Comparison of ENCODE assay signal across 17 mouse cellular contexts in genomic region chr12:17725592-17725991, GRCm38 (mm10). TPM values are rescaled to one million over a fixed set of nuclear protein-coding genes. Genes with fewer than 3 reads are reported as not detected.
A peak's percentile ranks its signal among the peaks of the same experiment; 100 is the strongest.
DNase-seq lines count a peak whose midpoint lies in the region; ATAC-seq and TF ChIP-seq lines count a peak whose summit lies in the region.
"Had no signal": no experiment of that assay in that cellular context is flagged by ENCODE, and none has a peak within 500 bp of the region (broad histone marks: within the 10 kb centered on the region; RNA-seq: fewer than 3 reads in every experiment).

No protein-coding gene starts in this region.

- no peak overlapping the region for H3K9ac ChIP-seq in lung, embryonic 14.5 days
- H3K9ac ChIP-seq in intestine, postnatal 0 days (ENCODE audit: low read depth, low read length): no peak overlapping the region
- H3K9ac ChIP-seq: embryonic facial prominence, embryonic 15.5 days; hindbrain, embryonic 14.5 days had no signal

- no peak overlapping the region for H3K4me2 ChIP-seq in lung, embryonic 14.5 days
- peak overlapping the region; percentile 17; the same call in 1 of the 2 replicates for H3K4me2 ChIP-seq in intestine, postnatal 0 days (replicated peaks; ENCODE audit: low read depth)
- H3K4me2 ChIP-seq: embryonic facial prominence, embryonic 15.5 days; hindbrain, embryonic 14.5 days had no signal

- peaks cover 100% of the 10 kb centered on the region for H3K79me2 ChIP-seq in macrophage (ENCODE audit: inconsistent target)

- no peak for DNase-seq in lung, embryonic 14.5 days
- DNase-seq in lung, postnatal 10 days: no peak
- no peak for DNase-seq in embryonic facial prominence, embryonic 10.5 days (ENCODE audit: low spot score)
- no peak for DNase-seq in yolk sac, embryonic 10.5 days (ENCODE audit: low spot score)
- no peak for DNase-seq in cerebellum, postnatal 25 days
- DNase-seq: cerebellum, adult 18-20 months; gastrocnemius, adult 2 months; kidney, adult 8-10 months; lung, adult 2 months; midbrain, embryonic 14.5 days; right cerebral cortex, postnatal 14 days had no signal

- peak overlapping the region; percentile 12; the same call in 1 of the 2 replicates for H3K27ac ChIP-seq in lung, embryonic 14.5 days (ENCODE audit: low read depth)
- H3K27ac ChIP-seq in embryonic facial prominence, embryonic 10.5 days (replicated peaks): peak overlapping the region; percentile 4; the same call in 1 of the 2 replicates
- H3K27ac ChIP-seq in intestine, postnatal 0 days (ENCODE audit: low read depth, low read length): peak overlapping the region; percentile 77
- peak overlapping the region; percentile 65; the same call in 1 of the 2 replicates for H3K27ac ChIP-seq in macrophage
- H3K27ac ChIP-seq: embryonic facial prominence, embryonic 15.5 days; gastrocnemius, adult 2 months; hindbrain, embryonic 14.5 days had no signal

- 50% methylated on average over 6 of the region's 6 CpGs for WGBS in lung, embryonic 14.5 days
- 79% methylated on average over 6 of the region's 6 CpGs for WGBS in embryonic facial prominence, embryonic 10.5 days
- WGBS in intestine, postnatal 0 days: 42% methylated on average over 6 of the region's 6 CpGs
- 96% methylated on average over 6 of the region's 6 CpGs for WGBS in macrophage (ENCODE audit: missing documents)

- no peaks in the 10 kb centered on the region for H3K27me3 ChIP-seq in lung, embryonic 14.5 days (ENCODE audit: insufficient read depth, low read length)
- H3K27me3 ChIP-seq in embryonic facial prominence, embryonic 10.5 days (replicated peaks; ENCODE audit: low read depth, poor library complexity, severe bottlenecking): no peaks in the 10 kb centered on the region
- H3K27me3 ChIP-seq in intestine, postnatal 0 days (replicated peaks; ENCODE audit: control insufficient read depth, insufficient read depth, low read length): no peaks in the 10 kb centered on the region
- H3K27me3 ChIP-seq: CH12.LX; embryonic facial prominence, embryonic 15.5 days had no signal

- no peak overlapping the region for H3K4me3 ChIP-seq in lung, embryonic 14.5 days (ENCODE audit: low read depth, low read length)
- H3K4me3 ChIP-seq in embryonic facial prominence, embryonic 10.5 days: no peak overlapping the region
- no peak overlapping the region for H3K4me3 ChIP-seq in intestine, postnatal 0 days (ENCODE audit: low read depth, low read length)
- no peak overlapping the region for H3K4me3 ChIP-seq in macrophage (ENCODE audit: inconsistent target)
- H3K4me3 ChIP-seq: embryonic facial prominence, embryonic 15.5 days; gastrocnemius, adult 2 months had no signal

- ATAC-seq in lung, embryonic 14.5 days (ENCODE audit: insufficient read depth): no peak
- ATAC-seq in intestine, postnatal 0 days: no peak
- ATAC-seq: forebrain, embryonic 14.5 days had no signal

- peaks cover 38% of the 10 kb centered on the region for H3K4me1 ChIP-seq in lung, embryonic 14.5 days (ENCODE audit: insufficient read depth)
- peaks cover 64% of the 10 kb centered on the region for H3K4me1 ChIP-seq in embryonic facial prominence, embryonic 10.5 days
- H3K4me1 ChIP-seq in intestine, postnatal 0 days (replicated peaks; ENCODE audit: control insufficient read depth, insufficient read depth, low read length): peaks cover 21% of the 10 kb centered on the region

- no peak for TF ChIP-seq CTCF in lung, embryonic 14.5 days (IDR thresholded peaks at IDR 0.05; ENCODE audit: low read depth)
- no peak for TF ChIP-seq CTCF in intestine, postnatal 0 days (IDR thresholded peaks at IDR 0.05; ENCODE audit: low read depth)

- no peaks in the 10 kb centered on the region for H3K9me3 ChIP-seq in lung, embryonic 14.5 days (ENCODE audit: low read depth, low read length)
- no peaks in the 10 kb centered on the region; the same call in 1 of the 2 replicates for H3K9me3 ChIP-seq in embryonic facial prominence, embryonic 10.5 days
- H3K9me3 ChIP-seq in intestine, postnatal 0 days (ENCODE audit: control insufficient read depth): no peaks in the 10 kb centered on the region
- H3K9me3 ChIP-seq: embryonic facial prominence, embryonic 15.5 days had no signal

- H3K36me3 ChIP-seq in lung, embryonic 14.5 days (ENCODE audit: insufficient read depth): no peaks in the 10 kb centered on the region
- H3K36me3 ChIP-seq in embryonic facial prominence, embryonic 10.5 days (replicated peaks): no peaks in the 10 kb centered on the region
- no peaks in the 10 kb centered on the region for H3K36me3 ChIP-seq in intestine, postnatal 0 days (ENCODE audit: control insufficient read depth, insufficient read depth)
- no peaks in the 10 kb centered on the region for H3K36me3 ChIP-seq in macrophage (ENCODE audit: inconsistent target)
- H3K36me3 ChIP-seq: embryonic facial prominence, embryonic 15.5 days had no signal

RNA-seq across cellular contexts. Expression of gene Hpcal1, which starts 34.9 kb away (rescaled TPM):
- polyA plus RNA-seq in lung, embryonic 14.5 days (2014; fragmentation: Nextera tagmentation; extraction: Ambion mirVana): 52.1 and 52.4 TPM in 2 replicates
- polyA plus RNA-seq in embryonic facial prominence, embryonic 10.5 days (2016; fragmentation: Nextera tagmentation; extraction: Ambion mirVana): 34.2 and 37.4 TPM in 2 replicates
- polyA plus RNA-seq in intestine, postnatal 0 days (2015; fragmentation: Nextera tagmentation; extraction: Ambion mirVana): 32.3 and 35.4 TPM in 2 replicates
- total RNA-seq in macrophage (2018; cell fraction: chromatin; rRNA removed): 10 to 100 TPM in 25 of 26 experiments, 1 to 10 TPM in 1; 7.3 to 55.5 (median 28.3) TPM
- total RNA-seq in macrophage (2018; cell fraction: cytosol; rRNA removed): 100 to 1,000 TPM; 125 to 174 (median 149) TPM
- 100 to 1,000 TPM in 4 of 26 experiments, 10 to 100 TPM in 22; 40.3 to 121 (median 76.1) TPM for total RNA-seq in macrophage (2018; cell fraction: nucleus; rRNA removed)
- polyA plus RNA-seq in macrophage (2018): 131 to 142 TPM (median 142 TPM) in 3 replicates

Comparison
In these comparisons a context has a peak if more than half of its experiments do, and no peak if none do; other contexts are left out.
1. H3K27ac ChIP-seq: peak in every context shown above with its lines; median percentile 77 in intestine, postnatal 0 days; 65 in macrophage; 12 in lung, embryonic 14.5 days; 4 in embryonic facial prominence, embryonic 10.5 days.